Mouse (Mus musculus): Measurements from ENCODE around the gene Slc7a14. TPM values are rescaled to one million over a fixed set of nuclear protein-coding genes. Genes with fewer than 3 reads are reported as not detected.
"Not testable (repeated sequence)": the region's sequence is repeated elsewhere in the genome, so short reads cannot be mapped to it uniquely, and the experiment has no call there.

Gene Slc7a14
- polyA plus RNA-seq, 2 experiments = 0.03 TPM; not detected in 1

DNA sequence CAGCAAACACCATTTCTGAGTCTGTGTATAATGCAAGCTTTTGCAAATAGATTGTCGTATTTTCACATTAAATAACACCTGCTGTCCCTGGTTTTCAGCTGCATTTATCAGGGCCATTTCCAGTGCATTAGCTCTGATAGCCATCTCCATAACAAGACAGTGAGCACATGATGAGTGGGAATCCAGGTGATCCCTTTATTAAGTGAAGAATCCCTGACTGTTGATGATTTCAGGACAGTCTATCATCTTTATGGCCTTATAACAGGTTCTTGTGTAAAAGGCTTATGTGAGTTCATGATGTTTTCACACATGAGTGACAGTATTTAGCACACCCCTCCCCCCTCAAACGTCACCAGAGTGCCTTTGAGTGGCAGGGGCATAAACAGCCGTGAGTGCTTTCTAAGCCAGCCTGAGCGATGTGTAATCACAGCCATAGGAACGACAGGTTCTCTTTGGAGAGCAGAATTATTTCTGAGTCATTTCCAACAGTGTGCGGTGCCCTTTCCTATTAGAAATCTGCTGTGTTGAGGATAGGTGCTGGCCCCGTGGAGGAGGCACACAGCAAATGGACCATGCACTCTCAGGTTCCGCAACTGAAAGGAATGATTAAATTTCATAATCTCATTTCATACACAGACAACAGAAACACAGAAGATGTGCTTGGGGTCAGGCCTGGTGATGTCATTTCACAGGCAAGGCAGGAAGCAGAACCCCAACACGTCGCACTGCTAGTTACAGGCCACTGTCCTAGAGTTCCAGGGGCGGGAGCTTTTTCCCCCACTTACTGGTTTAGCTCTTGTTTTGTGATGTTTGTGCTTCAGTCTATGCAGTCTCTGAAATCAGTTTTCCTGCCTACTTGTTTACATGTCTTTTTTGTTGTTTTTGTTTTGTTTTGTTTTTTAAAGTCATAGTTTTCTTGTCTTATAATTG is 18.2 kb downstream of the Slc7a14 start:
- TF ChIP-seq CTCF (IDR thresholded peaks at IDR 0.05; ENCODE audit: low read depth) (no peak), EP300 (IDR thresholded peaks at IDR 0.05; ENCODE audit: low read depth) (no peak)
- ATAC-seq (ENCODE audit: insufficient read depth) (no peak), DNase-seq (ENCODE audit: low read depth in 3 of 3, low spot score in 3 of 3) (no peak)
- no peak overlapping the region for H3K27ac ChIP-seq
- H3K36me3 ChIP-seq (replicated peaks; ENCODE audit: control insufficient read depth, insufficient read depth, low read depth) = no peaks in the 10 kb centered on the region
- WGBS (ENCODE audit: insufficient replicate concordance) = 58% methylated on average over 11 of the region's 11 CpGs
- no peaks in the 10 kb centered on the region for H3K4me1 ChIP-seq (replicated peaks; ENCODE audit: control insufficient read depth in 2 of 2, insufficient read depth in 2 of 2, low read length in 1 of 2)
- H3K4me3 ChIP-seq (ENCODE audit: insufficient read depth in 1 of 2, low read depth in 2 of 2, low read length in 2 of 2) = no peak overlapping the region
- H3K9ac ChIP-seq (replicated peaks) = no peak overlapping the region
- H3K4me2 ChIP-seq (ENCODE audit: low read depth) = no peak overlapping the region
- no peaks in the 10 kb centered on the region for H3K27me3 ChIP-seq (ENCODE audit: control insufficient read depth, insufficient read depth, low read length)
- no peaks in the 10 kb centered on the region for H3K9me3 ChIP-seq (ENCODE audit: control insufficient read depth, low read length)

DNA sequence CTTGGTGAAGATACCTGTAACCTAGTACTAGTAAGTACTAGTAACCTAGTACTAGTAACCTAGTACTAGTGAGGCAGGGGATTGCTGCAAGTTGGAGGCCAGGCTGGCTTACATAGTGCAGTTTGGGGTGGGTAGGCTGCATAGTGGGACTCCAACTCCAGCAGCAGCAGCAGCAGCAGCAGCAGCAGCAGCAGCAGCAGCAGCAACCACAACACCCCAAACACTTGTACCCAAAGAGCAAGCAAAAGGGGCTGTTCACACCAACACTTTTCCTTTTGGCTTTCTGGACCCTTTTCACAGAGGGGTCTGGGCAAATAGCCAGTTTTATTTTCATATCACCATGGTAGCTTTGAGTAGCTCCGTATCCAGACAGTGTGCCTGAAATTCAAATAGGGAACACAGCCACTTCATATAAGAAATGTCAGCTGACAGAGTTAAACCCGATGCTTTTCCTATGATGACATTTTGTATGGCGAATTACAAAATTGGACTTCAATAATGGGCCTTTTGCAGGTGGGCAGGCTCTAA is 22.7 kb downstream of the Slc7a14 start:
- Histone ChIP-seq H3K4me2 (ENCODE audit: low read depth) (no peak overlapping the region), H3K27ac (no peak overlapping the region), H3K27me3 (ENCODE audit: control insufficient read depth, insufficient read depth, low read length) (no peaks in the 10 kb centered on the region), H3K9me3 (ENCODE audit: control insufficient read depth, low read length) (no peaks in the 10 kb centered on the region), H3K4me1 (replicated peaks; ENCODE audit: control insufficient read depth in 2 of 2, insufficient read depth in 2 of 2, low read length in 1 of 2) (no peaks in the 10 kb centered on the region), H3K4me3 (ENCODE audit: insufficient read depth in 1 of 2, low read depth in 2 of 2, low read length in 2 of 2) (no peak overlapping the region), H3K36me3 (replicated peaks; ENCODE audit: control insufficient read depth, insufficient read depth, low read depth) (no peaks in the 10 kb centered on the region), H3K9ac (replicated peaks) (no peak overlapping the region)
- TF ChIP-seq CTCF (IDR thresholded peaks at IDR 0.05; ENCODE audit: low read depth) (no peak), EP300 (IDR thresholded peaks at IDR 0.05; ENCODE audit: low read depth) (no peak)
- 60% methylated on average over 3 of the region's 3 CpGs for WGBS (ENCODE audit: insufficient replicate concordance)
- no peak for DNase-seq (ENCODE audit: low read depth in 3 of 3, low spot score in 3 of 3)
- no peak for ATAC-seq (ENCODE audit: insufficient read depth)

- Histone ChIP-seq H3K36me3 (replicated peaks; ENCODE audit: control insufficient read depth, insufficient read depth, low read depth) (no peaks in the 10 kb centered on the region), H3K27ac (no peak overlapping the region), H3K9ac (replicated peaks) (no peak overlapping the region), H3K9me3 (ENCODE audit: control insufficient read depth, low read length) (no peaks in the 10 kb centered on the region), H3K27me3 (ENCODE audit: control insufficient read depth, insufficient read depth, low read length) (no peaks in the 10 kb centered on the region), H3K4me1 (replicated peaks; ENCODE audit: control insufficient read depth in 2 of 2, insufficient read depth in 2 of 2, low read length in 1 of 2) (no peaks in the 10 kb centered on the region), H3K4me3 (ENCODE audit: insufficient read depth in 1 of 2, low read depth in 2 of 2, low read length in 2 of 2) (no peak overlapping the region), H3K4me2 (ENCODE audit: low read depth) (no peak overlapping the region)
- no peak for DNase-seq (ENCODE audit: low read depth in 3 of 3, low spot score in 3 of 3)
- ATAC-seq (ENCODE audit: insufficient read depth) = no peak
- 40% methylated on average over 2 of the region's 2 CpGs for WGBS (ENCODE audit: insufficient replicate concordance)
- TF ChIP-seq CTCF (IDR thresholded peaks at IDR 0.05; ENCODE audit: low read depth) = no peak
- no peak for TF ChIP-seq EP300 (IDR thresholded peaks at IDR 0.05; ENCODE audit: low read depth)
Observed at GRCm38 (mm10) chr3:31281116-31281515, 29.1 kb downstream of the Slc7a14 start.

- ATAC-seq (ENCODE audit: insufficient read depth) (no peak), DNase-seq (ENCODE audit: low read depth in 3 of 3, low spot score in 3 of 3) (no peak)
- H3K9me3 ChIP-seq (ENCODE audit: control insufficient read depth, low read length) = no peaks in the 10 kb centered on the region
- no peak overlapping the region for H3K4me3 ChIP-seq (ENCODE audit: insufficient read depth in 1 of 2, low read depth in 2 of 2, low read length in 2 of 2)
- H3K4me2 ChIP-seq (ENCODE audit: low read depth) = no peak overlapping the region
- H3K27ac ChIP-seq = no peak overlapping the region
- H3K36me3 ChIP-seq (replicated peaks; ENCODE audit: control insufficient read depth, insufficient read depth, low read depth) = no peaks in the 10 kb centered on the region
- TF ChIP-seq CTCF (IDR thresholded peaks at IDR 0.05; ENCODE audit: low read depth) (no peak), EP300 (IDR thresholded peaks at IDR 0.05; ENCODE audit: low read depth) (no peak)
- no peaks in the 10 kb centered on the region for H3K27me3 ChIP-seq (ENCODE audit: control insufficient read depth, insufficient read depth, low read length)
- WGBS (ENCODE audit: insufficient replicate concordance) = 34% methylated on average over 2 of the region's 2 CpGs
- no peak overlapping the region for H3K9ac ChIP-seq (replicated peaks)
- no peaks in the 10 kb centered on the region for H3K4me1 ChIP-seq (replicated peaks; ENCODE audit: control insufficient read depth in 2 of 2, insufficient read depth in 2 of 2, low read length in 1 of 2)
Observed at GRCm38 (mm10) chr3:31274875-31275274, 35.3 kb downstream of the Slc7a14 start.

- H3K4me1 ChIP-seq (replicated peaks; ENCODE audit: control insufficient read depth in 2 of 2, insufficient read depth in 2 of 2, low read length in 1 of 2); H3K4me2 ChIP-seq (ENCODE audit: low read depth); ATAC-seq (ENCODE audit: insufficient read depth): not testable (repeated sequence)
Observed at GRCm38 (mm10) chr3:31273247-31273646, 36.9 kb downstream of the Slc7a14 start.

More at GRCm38 (mm10) chr3:31273247-31273646, 36.9 kb downstream of the Slc7a14 start:
- not testable (repeated sequence) for H3K36me3 ChIP-seq (replicated peaks; ENCODE audit: control insufficient read depth, insufficient read depth, low read depth); DNase-seq (ENCODE audit: low read depth in 3 of 3, low spot score in 3 of 3); H3K9ac ChIP-seq (replicated peaks); H3K4me3 ChIP-seq (ENCODE audit: insufficient read depth in 1 of 2, low read depth in 2 of 2, low read length in 2 of 2); H3K27me3 ChIP-seq (ENCODE audit: control insufficient read depth, insufficient read depth, low read length); H3K27ac ChIP-seq; H3K9me3 ChIP-seq (ENCODE audit: control insufficient read depth, low read length)
